Mouse (Mus musculus) ZHBTc4 (cell line): Measurements from ENCODE around the gene Actr5.

Experiments used
- DNase-seq: peaks from one replicate; pipeline ENCODE4 v3.0.0-alpha.2; 2011; ENCODE audit warnings: low read depth, low spot score

Actr5 gene

GRCm38 (mm10) chr2:158613541-158614417 lies 10.9 kb upstream of the Actr5 start:
- peak; percentile 92 for DNase-seq

DNA sequence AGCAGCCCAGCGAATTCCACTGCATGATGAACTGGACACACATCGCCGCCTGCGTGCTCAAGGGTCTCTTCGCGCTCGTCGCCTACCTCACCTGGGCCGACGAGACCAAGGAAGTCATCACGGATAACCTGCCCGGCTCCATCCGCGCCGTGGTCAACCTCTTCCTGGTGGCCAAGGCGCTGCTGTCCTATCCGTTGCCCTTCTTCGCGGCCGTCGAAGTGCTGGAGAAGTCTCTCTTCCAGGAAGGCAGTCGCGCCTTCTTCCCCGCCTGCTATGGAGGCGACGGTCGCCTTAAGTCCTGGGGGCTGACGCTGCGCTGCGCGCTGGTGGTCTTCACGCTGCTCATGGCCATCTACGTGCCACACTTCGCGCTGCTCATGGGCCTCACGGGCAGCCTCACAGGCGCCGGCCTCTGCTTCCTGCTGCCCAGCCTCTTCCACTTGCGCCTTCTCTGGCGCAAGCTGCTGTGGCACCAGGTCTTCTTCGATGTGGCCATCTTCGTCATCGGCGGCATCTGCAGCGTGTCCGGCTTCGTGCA lies 10.2 kb upstream of the Actr5 start:
- DNase-seq, result peak; percentile 42

DNA sequence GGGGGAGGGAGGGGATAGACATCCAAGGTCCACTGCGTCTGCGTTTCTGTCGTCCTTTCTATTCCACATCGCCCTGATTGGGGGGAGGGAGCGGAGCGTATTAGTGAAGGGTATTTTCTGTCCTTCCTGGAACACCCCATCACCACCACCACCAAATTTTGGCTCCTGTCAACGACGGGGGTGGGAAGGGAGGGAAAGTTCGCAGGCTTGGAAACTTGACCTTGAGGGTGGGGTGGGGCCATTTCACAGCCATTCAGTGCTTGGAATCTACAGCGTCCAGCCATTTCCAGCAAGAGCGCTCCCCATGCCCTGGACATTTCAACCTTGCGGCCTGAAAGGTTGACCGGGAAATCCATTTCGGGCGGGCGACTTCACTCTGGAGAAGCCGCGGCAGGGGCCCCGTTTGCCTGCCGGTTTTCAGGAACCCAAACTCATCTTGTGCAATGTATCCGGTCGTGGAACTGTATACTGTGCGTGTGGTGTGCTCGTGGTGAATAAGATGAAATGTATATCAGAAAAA lies 9.5 kb upstream of the Actr5 start:
- peak; percentile 30 for DNase-seq

- no peak for DNase-seq
Observed at GRCm38 (mm10) chr2:158615702-158616101, 9.0 kb upstream of the Actr5 start.

- no peak for DNase-seq
Observed at GRCm38 (mm10) chr2:158616296-158616695, 8.4 kb upstream of the Actr5 start.

DNA sequence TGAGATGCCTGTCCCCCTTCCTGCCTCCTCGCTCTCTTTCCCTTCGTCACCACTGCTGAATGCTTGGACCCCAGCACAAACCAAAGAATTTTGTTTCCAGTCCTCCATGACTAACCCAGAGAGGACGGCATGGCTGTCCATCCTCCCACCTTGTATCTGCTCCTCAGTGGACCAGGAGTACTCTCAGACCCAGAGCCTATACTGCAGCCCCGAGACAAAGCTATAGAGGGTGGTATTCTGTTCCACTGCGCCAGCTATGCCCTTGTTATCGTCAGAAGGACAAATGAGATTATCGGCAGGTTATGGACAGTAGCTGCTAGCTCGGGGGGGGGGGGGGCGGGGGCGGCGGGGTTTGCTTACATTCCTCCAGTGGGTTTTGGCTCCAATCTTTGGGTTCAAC lies 7.9 kb upstream of the Actr5 start:
- DNase-seq, result no peak

DNA sequence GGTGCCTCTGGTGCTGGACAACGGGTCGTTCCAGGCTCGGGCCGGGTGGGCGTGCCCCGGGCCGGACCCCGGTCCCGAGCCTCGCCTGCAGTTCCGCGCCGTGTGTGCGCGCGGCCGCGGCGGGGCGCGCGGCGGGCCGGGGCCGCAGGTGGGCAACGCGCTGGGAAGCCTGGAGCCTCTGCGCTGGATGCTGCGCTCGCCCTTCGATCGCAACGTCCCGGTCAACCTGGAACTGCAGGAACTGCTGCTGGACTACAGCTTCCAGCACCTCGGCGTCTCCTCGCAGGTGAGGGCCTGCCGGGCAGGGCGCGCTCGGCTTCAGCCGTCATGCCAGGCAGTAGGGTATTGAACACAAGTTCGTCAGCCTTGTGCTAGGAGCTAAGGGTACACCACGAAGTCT lies 543 bp downstream of the Actr5 start:
- DNase-seq, result peak; percentile 45

DNA sequence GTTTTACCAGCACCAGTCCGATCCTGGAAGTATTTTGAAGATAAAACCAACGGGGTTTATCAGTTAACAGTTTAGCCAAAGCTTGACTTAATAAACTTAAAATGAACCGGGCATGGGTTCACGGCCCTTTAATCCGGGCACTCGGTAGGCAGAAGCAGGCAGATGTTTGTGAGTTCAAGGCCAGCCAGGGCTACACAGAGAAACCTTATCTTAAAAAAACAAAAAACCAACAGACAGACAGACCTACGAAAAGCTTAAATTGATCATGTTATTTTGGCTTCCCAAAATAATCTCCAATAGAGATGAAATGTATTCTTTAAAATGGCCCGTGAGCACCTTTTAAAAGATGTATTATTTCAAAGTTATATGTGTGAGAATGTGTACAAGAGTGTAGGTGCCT lies 1.0 kb downstream of the Actr5 start:
- DNase-seq, result no peak

DNA sequence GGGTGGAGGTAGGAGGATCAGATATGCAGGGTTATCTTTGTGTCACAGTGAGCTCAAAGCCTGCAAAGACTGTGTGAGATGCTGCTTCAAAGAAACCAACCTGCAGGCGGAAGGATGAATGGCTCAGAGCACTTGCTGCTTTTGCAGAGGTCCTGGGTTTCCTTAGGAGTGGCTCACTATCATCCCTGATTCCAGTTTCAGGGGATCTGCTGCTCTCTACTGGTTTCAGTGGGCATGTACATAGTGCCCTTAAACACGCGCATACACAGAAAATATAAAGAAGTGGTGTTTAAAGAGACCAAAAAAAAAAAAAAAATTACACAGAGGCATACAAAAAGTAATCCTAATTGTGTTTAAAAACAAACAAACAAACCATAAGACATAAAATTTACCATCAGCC lies 4.2 kb downstream of the Actr5 start:
- peak; percentile 57 for DNase-seq

DNA sequence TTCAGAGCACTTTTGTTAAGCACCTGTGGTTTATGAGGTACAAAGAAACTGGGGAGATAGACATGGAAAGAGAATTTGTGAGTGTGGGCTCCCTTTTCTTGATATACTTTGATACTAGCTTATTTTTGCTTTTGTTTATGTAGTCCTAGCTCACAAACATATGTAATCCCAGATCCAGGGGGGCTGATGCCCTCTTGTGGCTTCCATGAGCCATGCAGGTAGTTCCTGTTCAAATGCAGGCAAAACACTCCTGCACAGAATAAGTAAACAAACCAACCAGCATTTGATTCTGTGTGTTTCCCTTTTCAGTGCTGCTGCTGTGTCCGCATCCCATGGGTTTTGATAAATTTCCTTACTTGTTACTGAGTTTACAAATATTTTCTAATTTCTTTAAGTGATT lies 4.7 kb downstream of the Actr5 start:
- peak; percentile 68 for DNase-seq

- no peak for DNase-seq
Observed at GRCm38 (mm10) chr2:158631873-158632272, 7.2 kb downstream of the Actr5 start.

- DNase-seq, result peak; percentile 72
Observed at GRCm38 (mm10) chr2:158641869-158642268, 17.2 kb downstream of the Actr5 start.

DNA sequence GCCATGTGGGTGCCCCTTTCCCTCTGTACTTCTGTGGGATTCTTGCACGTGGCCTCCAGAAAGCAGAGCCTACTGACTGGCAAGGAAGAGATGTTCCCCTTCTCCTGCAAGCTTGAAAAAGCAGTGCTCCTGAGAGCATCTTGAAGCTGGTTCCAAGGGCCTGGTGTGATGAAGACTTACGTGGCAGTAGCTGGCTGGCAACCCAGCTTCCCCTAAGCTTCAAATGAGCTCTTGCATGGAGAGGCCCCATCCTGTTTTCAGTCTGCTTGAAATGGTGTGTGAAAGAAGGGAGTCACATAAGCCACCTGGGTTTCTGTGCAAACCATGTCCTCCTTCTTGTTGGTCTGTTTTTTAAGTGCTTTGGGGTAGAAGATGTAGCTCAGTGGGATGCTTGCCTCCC lies 17.9 kb downstream of the Actr5 start:
- DNase-seq, result no peak

DNA sequence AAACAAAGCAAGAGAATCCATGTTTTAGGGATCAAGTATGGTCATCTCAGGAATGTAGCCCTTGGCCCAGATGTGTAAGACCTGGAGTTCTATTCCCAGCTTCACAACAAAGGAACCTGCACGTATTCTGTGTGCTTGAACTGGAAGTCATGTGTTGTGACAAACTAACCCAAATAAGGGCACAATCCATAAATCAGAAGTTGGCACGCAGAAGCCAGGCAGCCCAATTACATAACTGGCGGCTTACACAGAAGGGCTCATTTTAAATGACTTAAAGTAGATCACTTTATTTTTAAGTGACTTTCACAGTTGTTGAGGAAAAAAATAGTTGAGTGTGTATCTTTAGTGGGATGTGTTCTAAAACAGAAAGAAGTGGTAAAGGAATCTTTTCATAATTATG lies 19.1 kb downstream of the Actr5 start:
- no peak for DNase-seq

DNA sequence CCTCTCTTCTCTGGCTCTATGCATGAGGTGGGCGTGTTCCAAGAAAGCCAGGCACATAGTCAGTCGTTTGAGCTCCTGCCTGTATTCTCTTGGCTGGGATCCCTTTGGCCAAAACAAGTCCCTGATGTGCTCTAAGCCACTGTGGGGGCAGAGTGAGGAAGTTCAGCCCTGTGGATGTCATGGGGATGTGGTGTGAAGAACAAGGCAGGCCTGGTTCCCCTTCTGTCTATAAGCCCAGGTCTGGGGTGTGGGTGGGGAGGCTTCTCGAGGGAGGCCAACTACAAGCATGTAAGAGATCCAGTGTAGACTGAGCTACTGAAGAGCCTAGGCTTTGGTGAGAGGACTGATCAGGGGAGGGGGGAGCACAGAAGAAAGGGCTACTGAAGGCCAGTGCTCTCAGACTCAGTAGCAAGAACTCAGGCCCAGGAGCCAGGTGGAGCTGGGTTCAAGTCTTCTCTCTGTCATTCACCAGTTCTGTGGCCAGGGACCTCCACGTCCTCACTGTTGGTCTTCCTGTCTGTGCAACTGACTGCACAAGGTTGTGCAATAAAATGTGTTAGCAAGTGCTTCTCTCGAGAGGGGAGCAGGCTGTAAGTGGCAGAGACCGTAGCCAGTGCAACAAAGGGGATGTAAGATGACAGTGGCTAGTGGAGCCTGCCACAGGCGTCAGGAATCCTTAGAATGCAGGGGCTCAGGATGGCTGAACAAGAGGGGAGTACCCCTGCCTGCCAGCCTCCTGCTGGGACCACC lies 26.6 kb downstream of the Actr5 start:
- no peak for DNase-seq

- DNase-seq, result peak; percentile 87
Observed at GRCm38 (mm10) chr2:158652985-158653384, 28.3 kb downstream of the Actr5 start.

GRCm38 (mm10) chr2:158654717-158655116 lies 30.0 kb downstream of the Actr5 start:
- no peak for DNase-seq

- DNase-seq, result no peak
Observed at GRCm38 (mm10) chr2:158655806-158656205, 31.1 kb downstream of the Actr5 start.

DNA sequence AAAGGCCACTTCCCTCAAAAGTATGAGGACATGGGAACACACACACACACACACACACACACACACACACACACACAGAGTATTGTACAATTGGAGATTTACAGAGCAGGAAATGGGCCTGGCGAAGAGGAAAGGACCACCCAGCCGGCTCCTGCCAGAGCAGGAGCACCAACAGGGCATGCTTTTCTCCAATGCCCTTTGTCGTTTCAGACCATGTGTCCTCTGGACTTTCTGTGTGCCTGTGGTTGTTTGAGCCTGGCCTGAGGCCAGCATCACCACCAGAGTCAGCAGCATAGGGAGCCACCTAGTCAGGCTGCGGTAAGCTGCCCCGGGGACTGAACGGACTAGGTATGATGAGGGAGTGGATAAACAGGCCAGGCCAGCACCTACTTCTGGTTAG lies 34.1 kb downstream of the Actr5 start:
- no peak for DNase-seq

DNA sequence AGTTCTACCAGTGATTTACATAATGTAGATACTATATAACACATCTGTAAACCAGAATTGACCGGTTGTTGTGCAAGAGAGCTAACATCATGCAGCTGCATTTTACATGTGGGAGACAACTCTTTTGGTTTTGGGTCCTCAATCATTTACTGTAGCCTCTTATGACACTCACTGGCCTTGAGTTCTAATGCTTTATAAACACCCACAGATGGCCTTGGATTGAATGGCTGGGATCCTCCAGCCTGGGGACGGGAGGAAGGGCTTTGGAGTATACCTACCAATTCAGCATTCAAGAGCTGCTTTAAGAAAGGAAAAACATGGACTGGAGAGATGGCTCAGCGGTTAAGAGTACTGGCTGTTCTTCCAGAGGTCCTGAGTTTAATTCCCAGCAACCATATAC lies 34.7 kb downstream of the Actr5 start:
- DNase-seq, result no peak

GRCm38 (mm10) chr2:158665098-158665497 lies 40.4 kb downstream of the Actr5 start, which contains the start of gene Ppp1r16b:
Gene Ppp1r16b (plus strand): TSS chr2:158665398.
- no peak for DNase-seq

DNA sequence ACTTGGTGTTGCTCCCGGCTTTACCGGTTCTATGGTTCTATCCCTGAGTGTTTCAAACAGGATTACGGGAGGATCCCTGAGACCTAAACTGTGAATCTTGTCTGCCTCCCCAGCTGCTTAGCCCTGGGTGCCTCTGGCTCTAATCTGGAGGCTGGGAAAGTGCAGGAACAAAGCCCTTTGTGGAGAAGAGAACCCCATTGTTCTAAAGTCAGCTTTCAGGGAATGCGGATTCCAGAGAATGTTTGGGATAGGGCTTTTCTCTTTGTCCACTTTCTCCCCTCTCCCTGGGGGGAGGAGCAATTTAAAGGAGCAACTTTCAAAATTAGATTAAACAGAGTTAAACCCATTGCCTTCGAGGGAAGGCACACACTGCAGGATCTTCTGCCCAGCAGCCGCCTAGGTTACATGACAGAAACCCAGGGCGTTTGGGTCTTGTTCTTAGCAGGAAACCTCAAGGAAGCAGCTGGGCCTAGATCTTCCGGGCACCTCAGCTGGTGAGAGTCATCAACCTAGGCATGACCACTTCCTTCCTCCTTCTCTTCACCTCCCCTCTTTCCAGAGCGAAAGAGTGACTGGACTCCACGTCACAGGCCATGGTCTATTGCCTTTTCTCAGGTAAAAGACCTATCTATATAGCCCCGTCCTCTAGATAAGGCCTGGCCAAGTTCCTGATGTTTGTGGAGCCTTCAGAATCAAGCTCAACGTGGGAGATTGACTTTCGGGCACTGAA lies 41.5 kb downstream of the Actr5 start:
- DNase-seq, result peak; percentile 40
